Mouse (Mus musculus) frontal cortex, adult 2 months (tissue): ENCODE results near the gene Efr3b. TPM values are rescaled to one million over a fixed set of nuclear protein-coding genes. Genes with fewer than 3 reads are reported as not detected.
A peak's percentile ranks its signal among the peaks of the same experiment; 100 is the strongest.

Experiments used
- DNase-seq, 2 experiments: peaks; one replicate each; pipeline ENCODE4 v3.0.0; 2022; ENCODE audit warnings: low spot score in 1 of 2; ENCODE audit errors: extremely low spot score in 1 of 2
- polyA plus RNA-seq: library from polyadenylated mRNA; depleted of rRNA; stranded (reverse); fragments of >200 nt; gene quantifications from 2 replicates; pipeline ENCODE4 v1.2.3, GENCODE M21; 2012; rRNA removed

The Efr3b gene
- 67.8 and 79.0 TPM in 2 replicates for polyA plus RNA-seq

GRCm38 (mm10) chr12:4038061-4039041 is at the start of gene Efr3b:
Efr3b (minus strand) TSS chr12:4038915.
- DNase-seq: peak; percentile 63 to 86

- DNase-seq: peak in 1 of 2 experiments; percentile 12
These were observed 44.7 kb upstream of the Efr3b start for GRCm38 (mm10) chr12:4083441-4083840.

DNA sequence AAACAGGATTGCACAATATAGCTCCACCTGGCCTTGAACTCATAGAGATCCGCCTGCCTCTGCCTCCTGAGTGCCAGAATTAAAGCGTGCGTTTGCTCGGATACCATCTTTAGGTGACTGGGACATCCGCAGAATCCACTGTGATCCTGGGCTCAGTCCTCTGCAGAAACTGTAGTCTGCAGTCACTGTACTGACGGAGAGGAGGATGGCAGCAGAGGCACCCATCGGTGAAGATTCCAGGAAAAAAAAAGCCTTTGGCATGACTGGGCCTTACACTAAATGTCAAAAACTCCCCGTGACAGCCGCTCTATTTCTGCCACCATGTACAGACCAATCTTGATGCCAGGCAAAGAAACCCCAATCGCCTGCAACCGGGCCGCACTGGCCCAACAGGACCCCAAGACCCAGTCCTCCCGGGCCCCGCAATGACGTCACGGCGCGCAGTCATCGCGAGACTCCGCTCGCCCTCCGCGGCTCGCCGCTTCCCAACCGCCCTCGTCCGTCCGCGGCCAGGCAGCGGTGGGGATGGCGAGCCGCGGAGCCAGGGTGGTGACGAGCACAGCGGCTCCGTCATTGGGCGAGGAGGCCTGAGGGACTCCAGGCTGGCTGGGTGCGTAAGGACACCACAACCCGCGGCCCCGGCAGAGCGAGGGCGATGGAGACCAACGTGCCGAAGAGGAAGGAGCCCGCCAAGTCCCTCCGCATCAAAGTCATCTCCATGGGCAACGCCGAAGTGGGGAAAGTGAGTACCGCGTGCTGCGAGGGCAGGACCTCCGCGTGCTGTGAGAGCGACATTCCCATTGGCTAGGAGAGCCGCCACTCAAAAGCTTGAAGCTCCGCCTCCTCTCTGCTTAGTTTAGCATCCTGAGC is 43.7 kb upstream of the Efr3b start, which contains the start of gene Dnajc27:
Gene Dnajc27, plus strand, starts transcription at position 452 of the 870 bp plus-strand sequence.
- peak; percentile 94 to 99 for DNase-seq

DNA sequence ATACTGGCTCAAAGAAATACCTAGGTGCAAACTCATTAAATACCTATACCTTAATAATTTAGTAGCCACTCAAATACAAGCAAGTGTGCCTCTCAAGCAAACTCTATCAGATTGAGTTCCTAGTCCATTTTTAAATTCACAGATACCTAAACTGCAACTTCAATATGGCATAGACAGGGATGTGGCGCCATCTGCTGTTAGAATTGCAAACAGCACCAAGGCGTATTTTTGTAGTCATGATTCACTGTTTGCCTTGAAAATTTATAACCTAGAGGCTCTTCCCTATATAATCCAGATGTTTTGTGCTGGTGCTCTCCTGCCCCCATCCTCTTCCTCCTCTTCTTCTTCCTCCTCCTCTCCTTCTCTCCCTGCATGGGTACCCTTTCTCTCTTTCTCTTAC is 41.6 kb upstream of the Efr3b start:
- DNase-seq: peak; percentile 66 to 95

DNA sequence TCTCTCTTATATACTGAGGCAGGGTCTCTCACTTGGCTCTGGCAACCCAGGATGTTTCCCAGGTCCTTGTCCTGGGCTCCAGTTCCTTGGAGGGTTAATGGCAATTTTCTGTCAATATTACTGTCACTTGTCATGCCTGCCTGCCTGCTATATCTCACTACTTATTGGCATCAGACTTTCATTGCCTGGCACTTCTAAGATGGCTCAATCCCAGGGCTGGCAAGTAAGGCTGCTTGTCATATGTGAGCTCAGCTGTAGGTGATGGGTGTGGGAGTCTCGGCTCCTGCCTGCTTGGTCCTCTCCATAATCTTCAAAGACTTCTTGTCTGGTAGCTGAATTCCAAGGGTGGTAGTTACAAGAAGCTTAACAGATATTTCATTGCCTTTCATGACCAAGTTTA is 39.4 kb upstream of the Efr3b start:
- DNase-seq: peak in 1 of 2 experiments; percentile 43

GRCm38 (mm10) chr12:4076383-4076782 is 37.7 kb upstream of the Efr3b start:
- no peak for DNase-seq

DNA sequence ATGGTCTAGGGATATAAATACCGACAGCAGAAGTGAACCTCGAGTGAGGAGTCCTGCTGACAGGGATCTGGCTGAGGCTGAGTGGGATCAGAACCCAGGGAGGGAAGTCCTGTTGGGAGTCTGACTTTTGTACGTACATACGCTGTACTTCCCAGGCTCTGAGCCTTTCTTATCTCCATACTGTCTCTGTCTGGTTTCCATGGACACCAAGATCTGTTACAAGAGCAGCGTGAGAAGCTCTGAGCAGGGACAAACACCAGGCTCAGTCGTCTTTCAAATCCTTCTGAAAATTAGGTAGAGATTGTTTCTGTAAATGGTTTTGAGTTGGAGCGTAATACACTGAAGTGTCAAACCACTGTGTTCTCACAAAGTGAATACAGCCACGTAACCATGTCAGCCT is 36.7 kb upstream of the Efr3b start:
- peak in 1 of 2 experiments; percentile 18 for DNase-seq

- no peak for DNase-seq
These were observed 33.0 kb upstream of the Efr3b start for GRCm38 (mm10) chr12:4071671-4072070.

- DNase-seq: no peak
These were observed 29.8 kb upstream of the Efr3b start for GRCm38 (mm10) chr12:4068551-4068950.

DNA sequence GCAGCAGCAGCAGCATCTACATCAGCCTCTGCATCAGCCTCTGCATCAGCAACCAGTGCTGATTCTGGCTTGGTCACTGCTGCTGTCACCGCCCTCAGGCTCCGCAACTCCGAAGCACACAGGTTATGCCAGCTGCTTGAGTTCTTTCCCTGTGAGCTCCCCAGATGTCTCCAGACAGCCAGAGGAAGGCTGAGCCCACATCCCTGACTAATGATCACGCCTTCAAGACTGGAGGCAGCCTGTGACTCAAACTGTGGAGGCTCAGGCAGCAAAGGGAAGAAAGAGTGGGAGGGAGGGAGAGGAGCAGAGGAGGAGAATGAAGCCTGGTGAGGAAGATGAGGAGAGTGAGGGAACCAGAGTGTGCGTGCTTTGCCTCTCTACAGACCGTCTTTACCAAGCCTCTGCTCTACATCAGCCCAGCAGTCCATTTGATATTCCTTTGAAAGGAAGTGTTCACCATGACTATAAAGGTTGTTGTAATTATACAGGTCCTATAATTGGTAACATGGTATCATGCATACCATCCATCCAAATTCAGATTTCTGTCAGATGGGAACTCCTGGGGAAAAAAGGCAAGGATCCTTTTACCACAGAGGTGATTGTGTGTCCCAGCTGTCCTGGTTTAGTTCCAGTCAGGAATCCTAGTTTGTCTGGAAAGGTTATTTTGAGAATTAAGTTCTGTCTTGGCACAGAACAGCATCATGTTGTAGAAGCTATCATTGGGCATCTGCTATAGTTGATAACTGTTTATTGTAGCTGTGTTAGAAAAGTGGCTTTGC is 28.2 kb upstream of the Efr3b start:
- DNase-seq: peak; percentile 77 to 80

DNA sequence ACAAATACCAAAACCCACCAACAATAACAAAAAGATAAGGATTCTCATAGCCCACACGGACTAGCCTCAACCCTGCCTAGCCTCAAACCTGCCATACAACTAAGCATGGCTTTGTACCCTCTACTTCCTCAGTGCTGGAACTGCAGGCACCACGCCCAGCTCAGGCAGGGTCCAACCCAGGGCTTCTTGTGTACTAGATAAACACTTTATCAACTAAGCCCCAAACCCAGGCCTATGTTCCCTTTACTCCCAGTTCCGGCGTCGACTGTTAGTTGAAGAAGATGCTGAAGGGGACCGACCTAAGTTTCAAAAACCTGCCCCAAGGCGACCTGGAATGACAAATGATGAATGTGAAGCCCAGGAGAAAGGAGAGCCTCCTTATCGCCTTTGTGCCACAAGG is 27.2 kb upstream of the Efr3b start:
- DNase-seq: no peak

- no peak for DNase-seq
These were observed 26.8 kb upstream of the Efr3b start for GRCm38 (mm10) chr12:4065498-4065897.

GRCm38 (mm10) chr12:4059683-4060082 is 21.0 kb upstream of the Efr3b start:
- no peak for DNase-seq

GRCm38 (mm10) chr12:4058321-4058720 is 19.6 kb upstream of the Efr3b start:
- no peak for DNase-seq

DNA sequence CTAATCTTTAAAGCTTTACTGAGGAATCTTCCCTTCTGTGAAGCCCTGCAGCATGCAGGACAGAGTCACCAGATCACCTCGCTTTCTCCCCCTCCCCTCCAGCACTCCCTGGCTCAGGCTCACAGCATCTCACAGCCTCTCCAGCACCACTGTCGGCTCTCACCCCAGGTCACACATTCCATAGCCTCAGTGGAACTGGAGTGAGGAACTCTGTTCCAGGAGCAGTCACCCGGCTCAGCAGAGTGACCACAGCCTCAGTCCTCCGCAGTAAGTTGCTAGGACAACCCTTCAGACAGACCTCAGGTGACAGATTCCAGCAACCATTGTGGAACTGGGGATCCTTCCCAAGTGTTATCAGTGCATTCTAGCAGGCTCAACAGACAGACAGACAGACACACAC is 16.1 kb upstream of the Efr3b start:
- no peak for DNase-seq

GRCm38 (mm10) chr12:4053643-4054042 is 14.9 kb upstream of the Efr3b start:
- no peak for DNase-seq

- no peak for DNase-seq
These were observed 12.2 kb upstream of the Efr3b start for GRCm38 (mm10) chr12:4050861-4051425.

DNA sequence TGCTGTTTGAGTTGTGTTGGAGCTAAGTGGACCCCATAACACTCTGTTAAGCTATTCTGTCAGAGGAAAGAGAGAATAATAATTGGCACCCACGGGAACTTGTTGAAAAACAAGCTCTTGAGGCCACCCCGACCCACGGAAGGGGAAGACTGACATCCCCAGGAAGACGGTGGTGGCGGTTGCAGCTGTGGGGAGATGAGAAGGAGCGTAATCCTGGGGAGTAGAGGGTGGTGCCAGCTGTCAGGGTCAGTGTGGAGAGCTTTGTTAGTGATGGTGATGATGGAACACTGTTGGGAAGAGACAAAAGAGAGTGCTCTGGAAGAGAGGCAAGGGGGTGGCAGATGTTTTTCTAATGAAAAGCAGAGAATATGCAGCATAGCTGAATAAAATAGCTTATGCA is 9.3 kb upstream of the Efr3b start:
- DNase-seq: no peak

DNA sequence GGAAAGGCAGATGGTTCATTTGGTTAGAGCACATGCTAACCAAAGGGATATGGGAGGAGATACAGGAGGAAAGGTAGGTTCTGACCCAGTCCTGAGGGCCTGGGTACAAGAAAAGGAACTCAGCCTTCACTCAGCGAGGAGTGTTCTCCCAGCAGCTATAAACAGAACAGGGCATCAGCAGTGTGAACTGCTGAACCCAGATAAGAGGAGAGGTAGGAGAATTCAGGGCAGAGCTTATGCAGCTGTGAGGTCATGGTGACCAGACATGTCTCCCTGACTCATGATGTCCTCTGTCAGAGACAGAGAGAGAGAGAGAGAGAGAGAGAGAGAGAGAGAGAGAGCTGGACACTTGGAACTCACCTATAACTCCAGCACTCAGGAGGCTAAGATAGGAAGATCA is 7.3 kb upstream of the Efr3b start:
- no peak for DNase-seq

- DNase-seq: no peak
These were observed 3.7 kb upstream of the Efr3b start for GRCm38 (mm10) chr12:4042411-4042810.
